Mouse (Mus musculus) bone marrow macrophage, adult 2 months (primary cell): ENCODE data around the gene Sec62.

Experiments
- CTCF ChIP-seq: IDR thresholded peaks from 2 replicates; pipeline ENCODE4 v1.5.1; 2012; ENCODE audit warnings: low read depth, mild to moderate bottlenecking, low read length, moderate library complexity
- POLR2A ChIP-seq: IDR thresholded peaks from 2 replicates; pipeline ENCODE4 v1.6.1; 2012; ENCODE audit warnings: mild to moderate bottlenecking, low read depth, low read length, borderline replicate concordance

GRCm38 (mm10) chr3:30746006-30746405, 46.7 kb upstream of the Sec62 start, which contains the start of gene Samd7:
- TF ChIP-seq POLR2A: no peak
- no peak for TF ChIP-seq CTCF
